Mouse (Mus musculus) E14TG2a.4 (cell line): ENCODE data around the gene Babam2.
"Not testable (repeated sequence)": the region's sequence is repeated elsewhere in the genome, so short reads cannot be mapped to it uniquely, and the experiment has no call there.

ENCODE experiments used
- H3K27me3 ChIP-seq: 2 replicates; pipeline ENCODE4 v1.6.1; 2014; ENCODE audit warnings: low read length, control low read depth; ENCODE audit not compliant: insufficient read depth
- H3K36me3 ChIP-seq: 2 replicates; pipeline ENCODE4 v1.6.1; 2014; ENCODE audit warnings: low read length, control low read depth; ENCODE audit not compliant: insufficient read depth
- H3K4me1 ChIP-seq: replicated peaks from 2 replicates; pipeline ENCODE4 v1.6.1; 2014; ENCODE audit warnings: low read depth, low read length, control low read depth
- H3K4me3 ChIP-seq: replicated peaks from 2 replicates; pipeline ENCODE4 v1.5.1; 2014; ENCODE audit warnings: mild to moderate bottlenecking, low read length
- H3K9me3 ChIP-seq: 2 replicates; pipeline ENCODE4 v1.6.1; 2014; ENCODE audit warnings: low read length, control low read depth
- CTCF ChIP-seq: conservative IDR thresholded peaks from 2 replicates; pipeline ENCODE4 v1.5.1; 2014; ENCODE audit warnings: low read length
- NANOG ChIP-seq: IDR thresholded peaks from 2 replicates; pipeline ENCODE4 v1.6.1; 2014; ENCODE audit warnings: borderline replicate concordance, low read length, mixed read lengths
- POU5F1 ChIP-seq: IDR thresholded peaks from 2 replicates; pipeline ENCODE4 v1.6.1; 2014; ENCODE audit warnings: low read length, borderline replicate concordance

Gene Babam2

GRCm38 (mm10) chr5:31840406-31840805, 142.9 kb downstream of the Babam2 start:
- Histone ChIP-seq H3K4me1 (no peaks in the 10 kb centered on the region), H3K9me3 (no peaks in the 10 kb centered on the region), H3K4me3 (no peak overlapping the region), H3K36me3 (no peaks in the 10 kb centered on the region), H3K27me3 (no peaks in the 10 kb centered on the region)
- TF ChIP-seq NANOG (no peak), CTCF (no peak), POU5F1 (no peak)

GRCm38 (mm10) chr5:31844856-31845255, 147.4 kb downstream of the Babam2 start:
- no peaks in the 10 kb centered on the region for H3K4me1 ChIP-seq
- no peaks in the 10 kb centered on the region for H3K36me3 ChIP-seq
- no peak overlapping the region for H3K4me3 ChIP-seq
- no peaks in the 10 kb centered on the region for H3K27me3 ChIP-seq
- no peak for TF ChIP-seq POU5F1
- no peak for TF ChIP-seq CTCF
- TF ChIP-seq NANOG = no peak
- no peaks in the 10 kb centered on the region for H3K9me3 ChIP-seq

- TF ChIP-seq NANOG (no peak), CTCF (no peak), POU5F1 (no peak)
- Histone ChIP-seq H3K27me3 (no peaks in the 10 kb centered on the region), H3K4me3 (no peak overlapping the region), H3K4me1 (no peaks in the 10 kb centered on the region), H3K9me3 (no peaks in the 10 kb centered on the region), H3K36me3 (no peaks in the 10 kb centered on the region)
These were observed 149.5 kb downstream of the Babam2 start for GRCm38 (mm10) chr5:31846971-31847370.

GRCm38 (mm10) chr5:31848995-31849394, 151.5 kb downstream of the Babam2 start:
- no peaks in the 10 kb centered on the region for H3K27me3 ChIP-seq
- H3K36me3 ChIP-seq = no peaks in the 10 kb centered on the region
- no peak overlapping the region for H3K4me3 ChIP-seq
- no peak for TF ChIP-seq NANOG
- no peak for TF ChIP-seq CTCF
- no peak for TF ChIP-seq POU5F1
- no peaks in the 10 kb centered on the region for H3K4me1 ChIP-seq
- no peaks in the 10 kb centered on the region for H3K9me3 ChIP-seq

GRCm38 (mm10) chr5:31852786-31853185, 155.3 kb downstream of the Babam2 start:
- Histone ChIP-seq H3K9me3 (no peaks in the 10 kb centered on the region), H3K4me1 (no peaks in the 10 kb centered on the region), H3K36me3 (no peaks in the 10 kb centered on the region), H3K27me3 (no peaks in the 10 kb centered on the region), H3K4me3 (no peak overlapping the region)
- no peak for TF ChIP-seq POU5F1
- TF ChIP-seq NANOG = no peak
- TF ChIP-seq CTCF = no peak

GRCm38 (mm10) chr5:31853831-31854230, 156.3 kb downstream of the Babam2 start:
- Histone ChIP-seq H3K9me3 (no peaks in the 10 kb centered on the region), H3K4me1 (0 out of 2 replicates have a peak, but pooled peaks cover 2% of the 10 kb centered on the region), H3K27me3 (no peaks in the 10 kb centered on the region), H3K36me3 (no peaks in the 10 kb centered on the region), H3K4me3 (no peak overlapping the region)
- TF ChIP-seq CTCF (no peak), NANOG (no peak), POU5F1 (no peak)

- H3K4me1 ChIP-seq = peaks cover 11% of the 10 kb centered on the region; the same call in 1 of the 2 replicates
- H3K27me3 ChIP-seq, H3K36me3 ChIP-seq, H3K9me3 ChIP-seq, H3K4me3 ChIP-seq: not testable (repeated sequence)
These were observed 161.4 kb downstream of the Babam2 start for GRCm38 (mm10) chr5:31858877-31859276.

- Histone ChIP-seq H3K36me3 (no peaks in the 10 kb centered on the region), H3K4me3 (no peak overlapping the region), H3K9me3 (no peaks in the 10 kb centered on the region), H3K27me3 (no peaks in the 10 kb centered on the region), H3K4me1 (peaks cover 13% of the 10 kb centered on the region)
- TF ChIP-seq NANOG = no peak
- TF ChIP-seq POU5F1 = no peak
- TF ChIP-seq CTCF = no peak
These were observed 162.9 kb downstream of the Babam2 start for GRCm38 (mm10) chr5:31860426-31860825.

GRCm38 (mm10) chr5:31860831-31861624, 163.5 kb downstream of the Babam2 start:
- Histone ChIP-seq H3K4me3 (no peak overlapping the region), H3K4me1 (peaks cover 14% of the 10 kb centered on the region), H3K36me3 (no peaks in the 10 kb centered on the region), H3K27me3 (no peaks in the 10 kb centered on the region), H3K9me3 (no peaks in the 10 kb centered on the region)
- TF ChIP-seq POU5F1 (no peak), CTCF (no peak), NANOG (no peak)
